Mouse (Mus musculus) heart, adult 2 months (tissue): ENCODE data around the gene Rnaseh2b.

Experiments
- CTCF ChIP-seq: fragments of 200-600 bp; IDR thresholded peaks from 2 replicates; pipeline ENCODE4 v1.8.1; 2022; ENCODE audit warnings: antibody characterized with exemption, mild to moderate bottlenecking, moderate library complexity
- POLR2A ChIP-seq: fragments of 200-500 bp; IDR thresholded peaks from 2 replicates; pipeline ENCODE4 v1.6.1; 2011; ENCODE audit warnings: mild to moderate bottlenecking, low read depth, low read length, control low read depth; ENCODE audit not compliant: insufficient read depth

GRCm38 (mm10) chr14:62374001-62374400, 81.6 kb downstream of the Rnaseh2b start:
- no peak for TF ChIP-seq POLR2A
- TF ChIP-seq CTCF: no peak
